In the genomic region with DNA sequence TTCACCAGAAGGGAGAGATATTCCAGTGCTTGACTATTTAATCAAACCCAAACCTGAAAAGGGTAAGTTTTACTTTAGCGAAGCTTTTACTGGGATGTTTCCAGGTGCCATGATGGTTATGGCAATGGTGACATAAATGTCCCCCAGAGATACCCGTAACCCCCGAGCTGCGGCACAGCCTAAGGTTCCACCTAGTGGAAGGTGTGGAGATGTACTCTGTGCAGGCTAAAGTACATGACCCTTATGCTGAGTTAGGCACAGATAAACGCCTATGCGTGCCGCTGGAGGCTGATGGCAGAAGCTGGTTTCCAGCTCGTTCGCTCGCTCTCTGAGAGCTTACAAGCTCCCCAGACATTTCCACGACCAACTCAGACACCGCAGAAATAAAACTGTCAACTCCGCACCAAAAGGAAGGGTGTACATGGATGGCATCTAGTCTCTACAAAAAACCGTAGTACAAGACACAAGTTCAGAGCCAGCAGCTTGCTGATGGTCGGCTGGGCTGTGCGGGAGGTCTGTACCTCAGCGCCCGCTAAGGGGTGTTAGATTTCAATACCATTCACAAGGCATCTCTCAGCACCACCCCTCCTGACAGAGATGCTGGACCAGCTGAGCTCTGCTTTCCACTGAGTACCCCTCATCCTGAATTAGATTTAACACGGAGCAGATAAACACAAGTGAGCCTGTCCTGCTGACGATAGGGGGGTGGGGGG, we compare ENCODE assay signal across 10 mouse cellular contexts. TPM values are rescaled to one million over a fixed set of nuclear protein-coding genes. Genes with fewer than 3 reads are reported as not detected.
DNase-seq lines count a peak whose midpoint lies in the region; ATAC-seq and TF ChIP-seq lines count a peak whose summit lies in the region.
"Had no signal": no experiment of that assay in that cellular context is flagged by ENCODE, and none has a peak within 500 bp of the region (broad histone marks: within the 10 kb centered on the region; RNA-seq: fewer than 3 reads in every experiment).

No protein-coding gene starts in this region.

- 50% methylated on average over 20 of the region's 20 CpGs for WGBS in embryonic facial prominence, embryonic 14.5 days
- WGBS in limb, embryonic 12.5 days = 42% methylated on average over 20 of the region's 20 CpGs

- no peak overlapping the region for H3K9ac ChIP-seq in embryonic facial prominence, embryonic 14.5 days (ENCODE audit: low read depth, low read length)
- no peak overlapping the region for H3K9ac ChIP-seq in limb, embryonic 12.5 days (replicated peaks)

- H3K4me1 ChIP-seq in embryonic facial prominence, embryonic 14.5 days (ENCODE audit: control insufficient read depth, insufficient read depth, low read length) = peaks cover 3% of the 10 kb centered on the region; the same call in 1 of the 2 replicates
- peaks cover 10% of the 10 kb centered on the region for H3K4me1 ChIP-seq in limb, embryonic 12.5 days (replicated peaks)

- H3K9me3 ChIP-seq in embryonic facial prominence, embryonic 14.5 days (ENCODE audit: control insufficient read depth, low read length) = no peaks in the 10 kb centered on the region
- H3K9me3 ChIP-seq in limb, embryonic 12.5 days = no peaks in the 10 kb centered on the region

- H3K36me3 ChIP-seq in embryonic facial prominence, embryonic 14.5 days (ENCODE audit: control insufficient read depth, insufficient read depth, low read length) = no peaks in the 10 kb centered on the region
- H3K36me3 ChIP-seq in limb, embryonic 12.5 days = no peaks in the 10 kb centered on the region

- H3K4me2 ChIP-seq in embryonic facial prominence, embryonic 14.5 days (ENCODE audit: low read depth, low read length) = peak overlapping the region; percentile 21; the same call in 1 of the 2 replicates
- peak overlapping the region; percentile 27 for H3K4me2 ChIP-seq in limb, embryonic 12.5 days

- H3K4me3 ChIP-seq in left cerebral cortex, adult 2 months = no peak overlapping the region
- no peak overlapping the region for H3K4me3 ChIP-seq in embryonic facial prominence, embryonic 14.5 days (ENCODE audit: low read depth, low read length)
- H3K4me3 ChIP-seq in limb, embryonic 12.5 days (replicated peaks) = no peak overlapping the region

- H3K27ac ChIP-seq in left cerebral cortex, adult 2 months = no peak overlapping the region
- H3K27ac ChIP-seq in embryonic facial prominence, embryonic 14.5 days (replicated peaks; ENCODE audit: low read depth, low read length) = no peak overlapping the region
- no peak overlapping the region for H3K27ac ChIP-seq in limb, embryonic 12.5 days

- no peak for ATAC-seq in embryonic facial prominence, embryonic 14.5 days (ENCODE audit: low read depth)
- no peak for ATAC-seq in limb, embryonic 12.5 days (ENCODE audit: insufficient number of reproducible peaks, insufficient read depth, low FRiP score, low TSS enrichment, low read depth)
- ATAC-seq: Patski had no signal

- no peak for DNase-seq in left cerebral cortex, adult 2 months (ENCODE audit: extremely low spot score in 1 of 2, low spot score in 2 of 2)
- no peak for DNase-seq in left cerebral cortex, adult 18-20 months (ENCODE audit: low spot score in 2 of 2)
- peak; percentile 16 for DNase-seq in embryonic facial prominence, embryonic 14.5 days (ENCODE audit: low spot score)
- DNase-seq in adrenal gland, adult (ENCODE audit: inconsistent age in 2 of 2, low spot score in 1 of 2) = no peak
- DNase-seq in urinary bladder, postnatal 4 days (ENCODE audit: low spot score in 2 of 2) = no peak
- DNase-seq in layer of hippocampus, postnatal 10 days (ENCODE audit: low spot score in 2 of 2) = no peak
- DNase-seq: gastrocnemius, postnatal 10 days; kidney, postnatal 36 days had no signal

- H3K27me3 ChIP-seq in embryonic facial prominence, embryonic 14.5 days (replicated peaks; ENCODE audit: control insufficient read depth, insufficient read depth, low read length) = no peaks in the 10 kb centered on the region; the same call in 1 of the 2 replicates
- H3K27me3 ChIP-seq in limb, embryonic 12.5 days = peaks cover 3% of the 10 kb centered on the region; the same call in 1 of the 2 replicates

- intact Hi-C loops in left cerebral cortex, adult 2 months (cut with DNase I) = loop anchor here (5.0 to 10.0 kb wide), 4 partner anchors 57 to 495 kb away; no protein-coding TSS in a partner anchor

- TF ChIP-seq CTCF in left cerebral cortex, adult 2 months (IDR thresholded peaks at IDR 0.05) = peak; percentile 14

RNA-seq across cellular contexts. Expression of a gene that starts 28.4 kb away (rescaled TPM):
- 100 to 1,000 TPM; 125 to 148 TPM for total RNA-seq in left cerebral cortex, adult 2 months (2021)
- 100 to 1,000 TPM; 128 to 136 TPM for total RNA-seq in left cerebral cortex, adult 18-20 months (2021)
- 255 and 266 TPM in 2 replicates for polyA plus RNA-seq in embryonic facial prominence, embryonic 14.5 days (2014; fragmentation: Nextera tagmentation; extraction: Ambion mirVana)
- polyA plus RNA-seq in limb, embryonic 12.5 days (2016; fragmentation: Nextera tagmentation; extraction: Ambion mirVana) = 260 and 271 TPM in 2 replicates
- total RNA-seq in layer of hippocampus, postnatal 10 days (2021) = 100 to 1,000 TPM; 129 to 141 TPM

RNA-seq across cellular contexts. Expression of a gene that starts 38.4 kb away (rescaled TPM):
- total RNA-seq in left cerebral cortex, adult 2 months (2021) = 10 to 100 TPM; 86.9 to 91.1 TPM
- 10 to 100 TPM; 80.2 to 83.3 TPM for total RNA-seq in left cerebral cortex, adult 18-20 months (2021)
- 43.9 and 49.1 TPM in 2 replicates for polyA plus RNA-seq in embryonic facial prominence, embryonic 14.5 days (2014; fragmentation: Nextera tagmentation; extraction: Ambion mirVana)
- polyA plus RNA-seq in limb, embryonic 12.5 days (2016; fragmentation: Nextera tagmentation; extraction: Ambion mirVana) = 77.4 and 78.1 TPM in 2 replicates
- 10 to 100 TPM; 67.3 to 71.7 TPM for total RNA-seq in layer of hippocampus, postnatal 10 days (2021)
